Mouse (Mus musculus): ENCODE measurements around the gene Fam71e1.

Gene Fam71e1

GRCm38 (mm10) chr7:44468644-44469285 lies 27.6 kb upstream of the Fam71e1 start:
- Histone ChIP-seq H3K4me1 (replicated peaks; ENCODE audit: low read depth, low read length) (peaks cover 48% of the 10 kb centered on the region), H3K36me3 (ENCODE audit: insufficient read depth, low read length) (peaks cover 6% of the 10 kb centered on the region; the same call in 1 of the 2 replicates), H3K9me3 (ENCODE audit: low read length) (no peaks in the 10 kb centered on the region), H3K4me3 (replicated peaks; ENCODE audit: low read length) (peak overlapping the region; percentile 90), H3K27me3 (ENCODE audit: insufficient read depth, low read length) (peaks cover 13% of the 10 kb centered on the region)
- TF ChIP-seq CTCF (conservative IDR thresholded peaks at IDR 0.05; ENCODE audit: low read length) (no peak), POU5F1 (IDR thresholded peaks at IDR 0.05; ENCODE audit: borderline replicate concordance, low read length) (no peak), NANOG (IDR thresholded peaks at IDR 0.05; ENCODE audit: borderline replicate concordance, low read length) (no peak)

DNA sequence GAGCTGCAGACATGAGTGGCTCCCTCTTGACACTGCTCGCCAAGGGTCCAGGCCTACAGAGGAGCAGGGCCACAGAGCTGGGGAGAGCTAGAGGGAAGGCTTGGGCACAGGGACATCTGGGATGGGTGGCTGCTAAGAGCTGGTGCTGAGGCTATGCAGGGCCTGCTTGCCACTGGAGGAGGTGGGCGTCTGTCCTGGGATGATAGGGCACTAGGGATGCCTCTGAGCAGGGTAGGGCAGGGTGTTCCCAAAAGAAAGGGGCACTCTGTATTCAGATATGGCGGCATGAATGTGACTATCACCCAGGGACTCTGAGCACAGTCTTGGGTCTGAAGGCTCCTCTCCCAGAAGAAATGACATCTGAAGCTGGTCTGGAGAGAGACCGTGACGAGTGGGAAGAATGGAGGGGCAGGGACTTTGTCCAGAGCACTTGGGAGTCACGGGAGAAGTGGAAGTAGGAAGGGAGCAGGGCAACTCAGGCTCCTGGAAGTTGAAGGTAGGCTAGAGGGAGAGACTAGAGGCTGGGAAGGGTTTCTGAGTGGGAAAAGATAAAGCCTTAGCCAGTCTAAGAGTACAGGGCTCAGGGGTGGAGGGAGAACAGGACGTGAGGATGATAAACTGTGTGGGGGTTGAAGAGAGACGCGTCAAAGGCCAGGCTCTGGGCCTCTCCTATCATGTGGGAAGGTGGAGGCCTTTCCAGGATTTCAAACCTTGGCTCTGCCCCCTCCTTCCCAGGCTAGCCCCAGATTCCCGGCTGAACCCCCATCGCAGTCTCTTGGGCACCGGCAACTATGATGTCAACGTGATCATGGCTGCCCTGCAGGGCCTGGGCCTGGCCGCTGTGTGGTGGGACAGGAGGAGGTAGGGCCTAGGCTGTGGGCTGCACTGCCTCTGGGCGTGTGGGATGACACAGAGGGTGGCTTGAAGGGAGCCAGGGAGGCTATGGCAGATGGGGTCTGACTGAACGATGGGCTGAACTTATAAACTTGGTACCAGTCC lies 26.4 kb upstream of the Fam71e1 start:
- no peak overlapping the region for H3K4me3 ChIP-seq (replicated peaks; ENCODE audit: low read length)
- H3K27me3 ChIP-seq (ENCODE audit: insufficient read depth, low read length), result peaks cover 15% of the 10 kb centered on the region
- TF ChIP-seq CTCF (conservative IDR thresholded peaks at IDR 0.05; ENCODE audit: low read length), result no peak
- TF ChIP-seq POU5F1 (IDR thresholded peaks at IDR 0.05; ENCODE audit: borderline replicate concordance, low read length), result no peak
- TF ChIP-seq NANOG (IDR thresholded peaks at IDR 0.05; ENCODE audit: borderline replicate concordance, low read length), result no peak
- H3K36me3 ChIP-seq (ENCODE audit: insufficient read depth, low read length), result peaks cover 6% of the 10 kb centered on the region; the same call in 1 of the 2 replicates
- peaks cover 45% of the 10 kb centered on the region for H3K4me1 ChIP-seq (replicated peaks; ENCODE audit: low read depth, low read length)
- no peaks in the 10 kb centered on the region for H3K9me3 ChIP-seq (ENCODE audit: low read length)

- Histone ChIP-seq H3K36me3 (ENCODE audit: insufficient read depth, low read length) (peaks cover 6% of the 10 kb centered on the region; the same call in 1 of the 2 replicates), H3K4me3 (replicated peaks; ENCODE audit: low read length) (no peak overlapping the region), H3K9me3 (ENCODE audit: low read length) (no peaks in the 10 kb centered on the region), H3K4me1 (replicated peaks; ENCODE audit: low read depth, low read length) (peaks cover 39% of the 10 kb centered on the region), H3K27me3 (ENCODE audit: insufficient read depth, low read length) (peaks cover 23% of the 10 kb centered on the region)
- no peak for TF ChIP-seq NANOG (IDR thresholded peaks at IDR 0.05; ENCODE audit: borderline replicate concordance, low read length)
- no peak for TF ChIP-seq CTCF (conservative IDR thresholded peaks at IDR 0.05; ENCODE audit: low read length)
- TF ChIP-seq POU5F1 (IDR thresholded peaks at IDR 0.05; ENCODE audit: borderline replicate concordance, low read length), result no peak
Observed at GRCm38 (mm10) chr7:44470696-44471612, 25.4 kb upstream of the Fam71e1 start.

DNA sequence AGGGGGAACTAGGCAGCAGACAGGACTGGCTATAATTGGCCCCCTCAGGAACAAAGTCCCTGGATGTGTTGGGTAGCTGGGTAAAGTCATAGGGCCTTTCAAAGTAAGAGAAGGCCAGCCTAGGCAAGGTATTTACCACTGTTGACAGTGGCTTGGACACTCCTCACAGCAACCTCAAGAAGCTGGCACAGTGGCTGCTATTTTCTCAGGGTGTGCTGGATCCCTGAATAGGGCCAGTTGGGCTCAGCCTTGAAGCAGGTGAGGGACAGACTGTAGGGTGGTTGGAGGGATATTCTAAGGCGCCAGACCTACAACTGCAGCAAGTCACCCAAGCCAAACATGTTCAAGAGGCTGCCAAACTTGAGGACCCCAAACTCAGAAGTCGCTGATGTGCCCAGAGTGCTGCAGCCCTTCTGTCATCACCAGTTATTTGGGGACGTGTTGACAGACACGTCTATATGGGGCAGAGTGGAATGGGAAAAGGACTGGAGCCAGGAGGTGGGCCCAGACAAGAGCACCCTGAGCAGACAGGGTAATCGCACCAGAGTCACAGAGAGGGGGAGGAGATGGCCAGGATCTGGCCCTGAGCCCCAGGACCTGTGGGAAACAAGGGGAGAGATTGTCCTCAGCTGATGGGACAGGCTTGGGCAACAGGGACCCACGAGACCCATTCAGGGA lies 24.4 kb upstream of the Fam71e1 start:
- H3K4me1 ChIP-seq (replicated peaks; ENCODE audit: low read depth, low read length), result peaks cover 28% of the 10 kb centered on the region
- no peak overlapping the region for H3K4me3 ChIP-seq (replicated peaks; ENCODE audit: low read length)
- H3K27me3 ChIP-seq (ENCODE audit: insufficient read depth, low read length), result peaks cover 27% of the 10 kb centered on the region
- peaks cover 6% of the 10 kb centered on the region; the same call in 1 of the 2 replicates for H3K36me3 ChIP-seq (ENCODE audit: insufficient read depth, low read length)
- no peak for TF ChIP-seq NANOG (IDR thresholded peaks at IDR 0.05; ENCODE audit: borderline replicate concordance, low read length)
- TF ChIP-seq POU5F1 (IDR thresholded peaks at IDR 0.05; ENCODE audit: borderline replicate concordance, low read length), result no peak
- TF ChIP-seq CTCF (conservative IDR thresholded peaks at IDR 0.05; ENCODE audit: low read length), result no peak
- H3K9me3 ChIP-seq (ENCODE audit: low read length), result no peaks in the 10 kb centered on the region

- Histone ChIP-seq H3K36me3 (ENCODE audit: insufficient read depth, low read length) (peaks cover 6% of the 10 kb centered on the region; the same call in 1 of the 2 replicates), H3K4me1 (replicated peaks; ENCODE audit: low read depth, low read length) (peaks cover 23% of the 10 kb centered on the region), H3K9me3 (ENCODE audit: low read length) (no peaks in the 10 kb centered on the region), H3K4me3 (replicated peaks; ENCODE audit: low read length) (no peak overlapping the region), H3K27me3 (ENCODE audit: insufficient read depth, low read length) (peaks cover 31% of the 10 kb centered on the region)
- TF ChIP-seq POU5F1 (IDR thresholded peaks at IDR 0.05; ENCODE audit: borderline replicate concordance, low read length), result no peak
- TF ChIP-seq NANOG (IDR thresholded peaks at IDR 0.05; ENCODE audit: borderline replicate concordance, low read length), result no peak
- no peak for TF ChIP-seq CTCF (conservative IDR thresholded peaks at IDR 0.05; ENCODE audit: low read length)
Observed at GRCm38 (mm10) chr7:44472558-44472885, 23.9 kb upstream of the Fam71e1 start.

DNA sequence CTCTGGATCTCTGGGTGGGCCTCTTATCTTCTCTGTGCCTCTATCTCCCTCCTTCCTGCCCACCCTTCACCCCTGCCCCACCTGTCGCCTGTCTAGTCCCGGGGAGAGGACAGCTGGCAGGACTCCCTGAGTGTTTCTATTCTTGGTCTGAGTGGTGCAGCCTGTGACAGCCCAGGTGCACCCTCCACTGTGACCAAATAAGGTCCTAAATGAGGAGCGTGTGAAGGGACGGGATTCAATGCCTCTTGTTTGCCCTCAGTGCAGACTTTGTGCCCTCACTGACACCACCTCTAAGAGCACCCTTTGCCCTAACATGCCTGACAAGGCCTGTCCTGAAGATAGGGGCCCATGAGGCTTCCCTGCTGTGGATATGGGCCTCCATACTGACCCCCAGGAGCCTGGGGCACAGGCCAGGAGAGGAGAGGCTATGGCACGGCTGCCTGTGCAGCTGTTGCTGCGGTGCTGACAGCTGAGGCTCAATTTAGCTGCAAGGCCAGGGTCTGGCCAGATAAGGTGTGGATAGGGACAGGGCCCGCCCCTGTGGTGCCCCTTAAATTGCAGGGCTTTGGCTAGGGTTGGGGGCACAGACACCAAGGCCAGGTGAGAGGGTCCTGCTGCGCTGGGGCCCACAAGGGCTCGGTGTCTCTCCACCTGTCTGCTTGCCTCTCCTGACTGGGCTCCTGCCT lies 23.3 kb upstream of the Fam71e1 start:
- H3K4me3 ChIP-seq (replicated peaks; ENCODE audit: low read length), result no peak overlapping the region
- H3K27me3 ChIP-seq (ENCODE audit: insufficient read depth, low read length), result peaks cover 37% of the 10 kb centered on the region
- peaks cover 6% of the 10 kb centered on the region; the same call in 1 of the 2 replicates for H3K36me3 ChIP-seq (ENCODE audit: insufficient read depth, low read length)
- no peaks in the 10 kb centered on the region for H3K9me3 ChIP-seq (ENCODE audit: low read length)
- H3K4me1 ChIP-seq (replicated peaks; ENCODE audit: low read depth, low read length), result peaks cover 23% of the 10 kb centered on the region
- TF ChIP-seq CTCF (conservative IDR thresholded peaks at IDR 0.05; ENCODE audit: low read length) (no peak), POU5F1 (IDR thresholded peaks at IDR 0.05; ENCODE audit: borderline replicate concordance, low read length) (no peak), NANOG (IDR thresholded peaks at IDR 0.05; ENCODE audit: borderline replicate concordance, low read length) (no peak)

DNA sequence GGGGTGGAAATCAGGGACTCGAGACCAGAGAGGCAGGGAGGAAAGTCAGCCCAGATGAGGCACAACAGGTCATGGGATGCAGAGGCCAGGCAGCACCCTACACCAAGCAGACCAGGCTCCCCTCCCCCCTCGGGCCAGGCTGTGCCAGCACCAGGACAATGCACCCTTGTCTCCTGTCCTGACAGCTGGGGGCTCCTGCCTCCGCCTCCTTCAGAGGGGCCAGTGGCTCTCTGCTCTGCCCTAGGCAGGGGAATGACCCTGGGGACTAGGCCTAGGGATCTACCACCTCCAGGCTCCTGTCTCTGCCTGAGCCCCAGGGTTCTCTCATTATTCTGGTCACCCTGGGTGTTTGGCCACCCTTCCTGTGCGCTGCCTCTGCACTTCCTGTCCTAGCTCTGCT lies 22.0 kb upstream of the Fam71e1 start:
- peaks cover 10% of the 10 kb centered on the region; the same call in 1 of the 2 replicates for H3K4me1 ChIP-seq (replicated peaks; ENCODE audit: low read depth, low read length)
- no peak overlapping the region for H3K4me3 ChIP-seq (replicated peaks; ENCODE audit: low read length)
- peaks cover 49% of the 10 kb centered on the region for H3K27me3 ChIP-seq (ENCODE audit: insufficient read depth, low read length)
- TF ChIP-seq POU5F1 (IDR thresholded peaks at IDR 0.05; ENCODE audit: borderline replicate concordance, low read length) (no peak), CTCF (conservative IDR thresholded peaks at IDR 0.05; ENCODE audit: low read length) (no peak), NANOG (IDR thresholded peaks at IDR 0.05; ENCODE audit: borderline replicate concordance, low read length) (no peak)
- H3K36me3 ChIP-seq (ENCODE audit: insufficient read depth, low read length), result peaks cover 3% of the 10 kb centered on the region; the same call in 1 of the 2 replicates
- no peaks in the 10 kb centered on the region for H3K9me3 ChIP-seq (ENCODE audit: low read length)
